ENCODE assay signal across 1 mouse cellular context in the genomic region with DNA sequence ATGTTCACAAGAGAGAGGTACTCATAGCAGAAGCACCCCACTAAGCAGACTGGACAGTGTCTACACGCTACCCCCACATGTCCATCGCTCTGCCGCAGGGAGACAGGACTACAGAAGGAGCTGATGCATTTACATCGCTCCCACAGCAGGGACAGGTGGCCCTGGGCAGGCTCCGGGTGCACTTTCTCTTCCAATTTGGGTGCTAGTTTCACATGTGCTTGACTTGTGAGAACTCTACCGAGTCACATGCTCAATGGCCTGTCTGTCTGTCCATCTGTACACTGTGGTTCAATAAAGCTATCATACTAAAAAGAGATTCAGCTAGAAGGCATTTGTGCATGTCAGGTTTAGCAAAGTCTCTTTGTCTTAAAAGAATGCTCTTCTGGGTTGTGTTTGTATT.
TF ChIP-seq lines count a peak whose summit lies in the region.

No protein-coding gene starts in this region.

TF ChIP-seq in CH12.LX, 34 proteins besides CTCF, POLR2A, EP300 and RAD21:
- TF ChIP-seq BHLHE40 (IDR thresholded peaks at IDR 0.05; ENCODE audit: low read depth, low read length) (peak; percentile 85), JUND (conservative IDR thresholded peaks at IDR 0.05; ENCODE audit: low read depth, low read length) (no peak), MXI1 (IDR thresholded peaks at IDR 0.05; ENCODE audit: low read depth, low read length) (no peak), GABPA (IDR thresholded peaks at IDR 0.05; ENCODE audit: insufficient replicate concordance, low read depth, low read length) (no peak), MYC (IDR thresholded peaks at IDR 0.05; ENCODE audit: low read depth, low read length) (0 out of 2 replicates have a peak, but pooled peaks have one; percentile 28), TCF12 (IDR thresholded peaks at IDR 0.05; ENCODE audit: low read depth, low read length) (peak; percentile 47; the same call in 1 of the 2 replicates), JUN (IDR thresholded peaks at IDR 0.05; ENCODE audit: insufficient read depth, low read depth, low read length) (no peak), ZC3H11A (IDR thresholded peaks at IDR 0.05; ENCODE audit: low read depth, low read length) (no peak), NRF1 (IDR thresholded peaks at IDR 0.05; ENCODE audit: low read depth, low read length) (no peak), MAX (IDR thresholded peaks at IDR 0.05; ENCODE audit: low read length) (0 out of 2 replicates have a peak, but pooled peaks have one; percentile 42), IRF4 (IDR thresholded peaks at IDR 0.05; ENCODE audit: low read depth, low read length) (peak; percentile 22; the same call in 1 of the 2 replicates), KAT2A (IDR thresholded peaks at IDR 0.05; ENCODE audit: insufficient replicate concordance, low read length) (no peak)
